Mouse (Mus musculus) lung, adult 2 months (tissue): ENCODE measurements around the gene Cyp2a22.
"Not testable (repeated sequence)": the region's sequence is repeated elsewhere in the genome, so short reads cannot be mapped to it uniquely, and the experiment has no call there.

ENCODE experiments used
- CTCF ChIP-seq: fragments of 200-500 bp; IDR thresholded peaks from 2 replicates; pipeline ENCODE4 v1.5.1; 2011; ENCODE audit warnings: mild to moderate bottlenecking, low read length, control low read depth; ENCODE audit not compliant: insufficient read depth
- POLR2A ChIP-seq: fragments of 200-500 bp; IDR thresholded peaks from 2 replicates; pipeline ENCODE4 v1.6.1; 2011; ENCODE audit warnings: low read depth, mild to moderate bottlenecking, control low read depth, low read length, borderline replicate concordance; ENCODE audit errors: extremely low read depth

DNA sequence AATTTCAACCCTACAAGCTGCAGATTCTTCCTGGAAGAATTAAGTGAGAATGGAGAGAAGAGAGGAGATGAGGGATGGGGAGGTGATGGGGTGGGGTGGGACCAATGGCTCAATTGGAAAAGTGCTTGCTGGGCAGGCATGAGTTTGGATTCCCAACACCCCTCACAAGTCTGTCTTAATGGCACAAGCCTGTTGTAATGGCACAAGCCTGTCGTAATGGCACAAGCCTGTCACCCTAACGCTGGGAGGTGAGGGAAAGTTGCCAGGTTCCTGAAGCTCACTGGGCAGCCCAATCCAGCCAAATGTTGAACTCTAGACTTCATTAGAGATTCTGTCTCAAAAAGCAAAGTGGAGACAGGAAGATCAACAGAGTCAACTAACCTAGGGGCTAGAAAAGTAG lies 14.1 kb upstream of the Cyp2a22 start:
- TF ChIP-seq CTCF, POLR2A: not testable (repeated sequence)
